Comparison of ENCODE assay signal across 23 mouse cellular contexts in the genomic region with DNA sequence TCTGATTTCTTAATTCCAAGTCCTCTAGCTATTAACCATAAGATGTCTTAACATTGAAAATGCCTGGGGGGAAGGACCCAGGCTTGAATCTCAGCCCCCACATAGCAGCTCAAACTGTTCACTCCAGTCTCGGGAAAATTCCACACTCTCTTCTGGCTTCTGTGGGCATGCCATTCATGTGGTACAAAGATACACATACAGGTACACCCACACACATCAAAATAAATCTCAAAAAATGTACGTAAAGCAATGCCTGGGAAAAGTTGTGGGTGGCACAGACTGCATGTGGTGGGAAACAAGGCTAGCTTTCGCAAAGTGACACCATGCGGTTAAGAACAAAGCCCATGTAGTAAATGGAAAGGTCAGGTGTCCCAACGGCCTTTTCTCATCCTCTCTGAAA. TPM values are rescaled to one million over a fixed set of nuclear protein-coding genes. Genes with fewer than 3 reads are reported as not detected.
DNase-seq lines count a peak whose midpoint lies in the region.
"Had no signal": no experiment of that assay in that cellular context is flagged by ENCODE, and none has a peak within 500 bp of the region (broad histone marks: within the 10 kb centered on the region; RNA-seq: fewer than 3 reads in every experiment).

No protein-coding gene starts in this region.

- peak; percentile 37 to 39 for DNase-seq in frontal cortex, adult 2 months (ENCODE audit: extremely low spot score in 1 of 2, low spot score in 1 of 2)
- DNase-seq in frontal cortex, postnatal 10 days (ENCODE audit: low spot score in 2 of 2), result no peak
- peak; percentile 14 to 77 for DNase-seq in left cerebral cortex, postnatal 25 days (ENCODE audit: low spot score in 2 of 2)
- DNase-seq in left cerebral cortex, postnatal 10 days (ENCODE audit: extremely low spot score in 1 of 2, low spot score in 2 of 2), result no peak
- DNase-seq in right cerebral cortex, adult 2 months (ENCODE audit: low spot score in 2 of 2), result peak; percentile 18 to 48
- DNase-seq in right cerebral cortex, postnatal 25 days, result no peak
- DNase-seq in cerebellum, postnatal 10 days, result no peak
- DNase-seq: adrenal gland, adult 2 months; adrenal gland, postnatal 14 days; cerebellum, adult 11-12 months; cerebellum, adult 9-10 months; cerebellum, postnatal 25 days; gastrocnemius, adult 2 months; gastrocnemius, postnatal 14 days; heart, adult 11 months; heart, postnatal 14 days; heart, postnatal 4 days had no signal

- intact Hi-C loops in left cerebral cortex, postnatal 25 days (cut with DNase I), result loop anchor here (5.0 kb wide), 1 partner anchor 177 kb away; no protein-coding TSS in a partner anchor
- intact Hi-C loops in left cerebral cortex, postnatal 10 days (cut with DNase I), result loop anchor here (5.0 kb wide), 1 partner anchor 177 kb away; no protein-coding TSS in a partner anchor

RNA-seq across cellular contexts. Expression of a gene that starts 2.9 kb away (rescaled TPM):
- polyA plus RNA-seq in frontal cortex, adult 2 months (2012; rRNA removed), result 3.8 and 4.4 TPM in 2 replicates
- total RNA-seq in left cerebral cortex, postnatal 25 days (2021), result 1 to 10 TPM; 1.8 to 1.9 TPM
- total RNA-seq in left cerebral cortex, postnatal 10 days (2021), result 1 to 10 TPM; 2.6 TPM

RNA-seq across cellular contexts. Expression of a gene that starts 16.5 kb away (rescaled TPM):
- polyA plus RNA-seq in frontal cortex, adult 2 months (2012; rRNA removed), result 1.2 and 1.5 TPM in 2 replicates
- under 1 TPM; 0.57 to 0.85 TPM for total RNA-seq in left cerebral cortex, postnatal 25 days (2021)
- 1 to 10 TPM; 2.2 to 2.4 TPM for total RNA-seq in left cerebral cortex, postnatal 10 days (2021)
- total RNA-seq: gastrocnemius, adult 2 months had no signal

RNA-seq across cellular contexts. Expression of a gene that starts 23.4 kb away (rescaled TPM):
- 15.1 and 16.5 TPM in 2 replicates for polyA plus RNA-seq in frontal cortex, adult 2 months (2012; rRNA removed)
- total RNA-seq in left cerebral cortex, postnatal 25 days (2021), result 10 to 100 TPM; 26.0 to 28.1 TPM
- 10 to 100 TPM; 41.1 to 41.5 TPM for total RNA-seq in left cerebral cortex, postnatal 10 days (2021)

RNA-seq across cellular contexts. Expression of a gene that starts 44.3 kb away (rescaled TPM):
- polyA plus RNA-seq in frontal cortex, adult 2 months (2012; rRNA removed), result 0.13 and 0.32 TPM in 2 replicates
- total RNA-seq in left cerebral cortex, postnatal 25 days (2021), result under 1 TPM in 1 of 2 experiments, not detected in 1; 0.16 TPM
- total RNA-seq in left cerebral cortex, postnatal 10 days (2021), result under 1 TPM in 1 of 2 experiments, not detected in 1; 0.66 TPM
- total RNA-seq: common myeloid progenitor, adult 5-6 weeks; gastrocnemius, postnatal 14 days; gastrocnemius, postnatal 4 days; heart, adult 8-10 months; heart, postnatal 4 days; MEL had no signal
- polyA plus RNA-seq: C2C12; CD4-positive, CD25-positive, alpha-beta regulatory T cell, adult 4 months had no signal

RNA-seq across cellular contexts. Expression of a gene that starts 57.9 kb away (rescaled TPM):
- 5.6 and 5.8 TPM in 2 replicates for polyA plus RNA-seq in frontal cortex, adult 2 months (2012; rRNA removed)
- total RNA-seq in left cerebral cortex, postnatal 25 days (2021), result 1 to 10 TPM; 3.6 to 4.6 TPM
- total RNA-seq in left cerebral cortex, postnatal 10 days (2021), result 1 to 10 TPM; 4.8 to 5.9 TPM
- total RNA-seq: MEL had no signal

Comparison
In these comparisons a context has a peak if more than half of its experiments do, and no peak if none do; other contexts are left out.
1. DNase-seq: peak in frontal cortex, adult 2 months (2 of 2), left cerebral cortex, postnatal 25 days (2 of 2) and right cerebral cortex, adult 2 months (2 of 2); none in frontal cortex, postnatal 10 days (0 of 2), left cerebral cortex, postnatal 10 days (0 of 2), right cerebral cortex, postnatal 25 days (single experiment) and cerebellum, postnatal 10 days (0 of 2).